Mouse (Mus musculus): Measurements from ENCODE around the gene Trim80. TPM values are rescaled to one million over a fixed set of nuclear protein-coding genes. Genes with fewer than 3 reads are reported as not detected.
A peak's percentile ranks its signal among the peaks of the same experiment; 100 is the strongest.

Gene Trim80
- polyA plus RNA-seq (2014; fragmentation: Nextera tagmentation; extraction: Ambion mirVana) = not detected in 2 replicates

GRCm38 (mm10) chr11:115439906-115440595 lies at the start of gene Trim80:
TSS of gene Trim80 (plus strand) at chr11:115440545.
- no peak for ATAC-seq (ENCODE audit: insufficient number of reproducible peaks, insufficient read depth, low FRiP score, low read depth)
- Histone ChIP-seq H3K27ac (ENCODE audit: low read length) (no peak within 1 kb of the TSS), H3K4me2 (replicated peaks; ENCODE audit: low read depth, low read length) (no peak within 1 kb of the TSS), H3K4me1 (ENCODE audit: control insufficient read depth, insufficient read depth, low read length) (peaks cover 10% of the 10 kb centered on the region), H3K9ac (replicated peaks; ENCODE audit: low read depth, low read length) (no peak within 1 kb of the TSS), H3K27me3 (ENCODE audit: control insufficient read depth, insufficient read depth, low read length) (no peaks in the 10 kb centered on the region), H3K9me3 (ENCODE audit: control insufficient read depth, low read depth, low read length) (no peaks in the 10 kb centered on the region), H3K36me3 (ENCODE audit: control insufficient read depth, insufficient read depth, low read length) (no peaks in the 10 kb centered on the region), H3K4me3 (ENCODE audit: low read depth, low read length) (no peak within 1 kb of the TSS)
- 92% methylated on average over 9 of the region's 9 CpGs for WGBS

- no peaks in the 10 kb centered on the region for H3K27me3 ChIP-seq (ENCODE audit: control insufficient read depth, insufficient read depth, low read length)
- H3K27ac ChIP-seq (ENCODE audit: low read length) = no peak overlapping the region
- H3K36me3 ChIP-seq (ENCODE audit: control insufficient read depth, insufficient read depth, low read length) = peaks cover 19% of the 10 kb centered on the region; the same call in 1 of the 2 replicates
- WGBS = 93% methylated on average over 7 of the region's 7 CpGs
- ATAC-seq (ENCODE audit: insufficient number of reproducible peaks, insufficient read depth, low FRiP score, low read depth) = no peak
- H3K4me3 ChIP-seq (ENCODE audit: low read depth, low read length) = no peak overlapping the region
- no peaks in the 10 kb centered on the region for H3K4me1 ChIP-seq (ENCODE audit: control insufficient read depth, insufficient read depth, low read length)
- no peak overlapping the region for H3K4me2 ChIP-seq (replicated peaks; ENCODE audit: low read depth, low read length)
- H3K9me3 ChIP-seq (ENCODE audit: control insufficient read depth, low read depth, low read length) = no peaks in the 10 kb centered on the region
- no peak overlapping the region for H3K9ac ChIP-seq (replicated peaks; ENCODE audit: low read depth, low read length)
Observed at GRCm38 (mm10) chr11:115391358-115391757, 49.0 kb upstream of the Trim80 start.

- ATAC-seq (ENCODE audit: insufficient number of reproducible peaks, insufficient read depth, low FRiP score, low read depth) = 0 out of 2 replicates have a peak, but pooled peaks have one; percentile 28
- Histone ChIP-seq H3K27ac (ENCODE audit: low read length) (no peak overlapping the region), H3K36me3 (ENCODE audit: control insufficient read depth, insufficient read depth, low read length) (peaks cover 19% of the 10 kb centered on the region; the same call in 1 of the 2 replicates), H3K4me1 (ENCODE audit: control insufficient read depth, insufficient read depth, low read length) (no peaks in the 10 kb centered on the region), H3K9ac (replicated peaks; ENCODE audit: low read depth, low read length) (no peak overlapping the region), H3K9me3 (ENCODE audit: control insufficient read depth, low read depth, low read length) (no peaks in the 10 kb centered on the region), H3K4me2 (replicated peaks; ENCODE audit: low read depth, low read length) (peak overlapping the region; percentile 5; the same call in 1 of the 2 replicates), H3K27me3 (ENCODE audit: control insufficient read depth, insufficient read depth, low read length) (no peaks in the 10 kb centered on the region), H3K4me3 (ENCODE audit: low read depth, low read length) (no peak overlapping the region)
- 63% methylated on average over 34 of the region's 34 CpGs for WGBS
Observed at GRCm38 (mm10) chr11:115393721-115394325, 46.5 kb upstream of the Trim80 start.

- Histone ChIP-seq H3K4me2 (replicated peaks; ENCODE audit: low read depth, low read length) (no peak overlapping the region), H3K9ac (replicated peaks; ENCODE audit: low read depth, low read length) (no peak overlapping the region), H3K36me3 (ENCODE audit: control insufficient read depth, insufficient read depth, low read length) (peaks cover 8% of the 10 kb centered on the region; the same call in 1 of the 2 replicates), H3K27ac (ENCODE audit: low read length) (no peak overlapping the region), H3K4me1 (ENCODE audit: control insufficient read depth, insufficient read depth, low read length) (no peaks in the 10 kb centered on the region), H3K27me3 (ENCODE audit: control insufficient read depth, insufficient read depth, low read length) (no peaks in the 10 kb centered on the region), H3K4me3 (ENCODE audit: low read depth, low read length) (no peak overlapping the region), H3K9me3 (ENCODE audit: control insufficient read depth, low read depth, low read length) (no peaks in the 10 kb centered on the region)
- ATAC-seq (ENCODE audit: insufficient number of reproducible peaks, insufficient read depth, low FRiP score, low read depth) = no peak
- WGBS = 76% methylated on average over 7 of the region's 7 CpGs
Observed at GRCm38 (mm10) chr11:115398085-115398484, 42.3 kb upstream of the Trim80 start.

GRCm38 (mm10) chr11:115400126-115400525 lies 40.2 kb upstream of the Trim80 start:
- H3K36me3 ChIP-seq (ENCODE audit: control insufficient read depth, insufficient read depth, low read length) = peaks cover 2% of the 10 kb centered on the region; the same call in 1 of the 2 replicates
- H3K9me3 ChIP-seq (ENCODE audit: control insufficient read depth, low read depth, low read length) = no peaks in the 10 kb centered on the region
- WGBS = 65% methylated on average over 3 of the region's 3 CpGs
- H3K4me1 ChIP-seq (ENCODE audit: control insufficient read depth, insufficient read depth, low read length) = peaks cover 7% of the 10 kb centered on the region
- H3K27ac ChIP-seq (ENCODE audit: low read length) = no peak overlapping the region
- ATAC-seq (ENCODE audit: insufficient number of reproducible peaks, insufficient read depth, low FRiP score, low read depth) = no peak
- no peaks in the 10 kb centered on the region for H3K27me3 ChIP-seq (ENCODE audit: control insufficient read depth, insufficient read depth, low read length)
- no peak overlapping the region for H3K9ac ChIP-seq (replicated peaks; ENCODE audit: low read depth, low read length)
- no peak overlapping the region for H3K4me2 ChIP-seq (replicated peaks; ENCODE audit: low read depth, low read length)
- H3K4me3 ChIP-seq (ENCODE audit: low read depth, low read length) = no peak overlapping the region

GRCm38 (mm10) chr11:115400630-115401391 lies 39.5 kb upstream of the Trim80 start:
- peaks cover 7% of the 10 kb centered on the region for H3K4me1 ChIP-seq (ENCODE audit: control insufficient read depth, insufficient read depth, low read length)
- no peaks in the 10 kb centered on the region for H3K36me3 ChIP-seq (ENCODE audit: control insufficient read depth, insufficient read depth, low read length)
- ATAC-seq (ENCODE audit: insufficient number of reproducible peaks, insufficient read depth, low FRiP score, low read depth) = no peak
- H3K9me3 ChIP-seq (ENCODE audit: control insufficient read depth, low read depth, low read length) = no peaks in the 10 kb centered on the region
- H3K27me3 ChIP-seq (ENCODE audit: control insufficient read depth, insufficient read depth, low read length) = no peaks in the 10 kb centered on the region
- no peak overlapping the region for H3K4me3 ChIP-seq (ENCODE audit: low read depth, low read length)
- no peak overlapping the region for H3K27ac ChIP-seq (ENCODE audit: low read length)
- H3K9ac ChIP-seq (replicated peaks; ENCODE audit: low read depth, low read length) = no peak overlapping the region
- 43% methylated on average over 11 of the region's 11 CpGs for WGBS
- H3K4me2 ChIP-seq (replicated peaks; ENCODE audit: low read depth, low read length) = no peak overlapping the region

GRCm38 (mm10) chr11:115403338-115404124 lies 36.8 kb upstream of the Trim80 start, which contains the start of gene Mrpl58:
TSS of gene Mrpl58 (plus strand) at chr11:115403752.
- H3K4me2 ChIP-seq (replicated peaks; ENCODE audit: low read depth, low read length) = peak within 1 kb of the TSS; percentile 54
- WGBS = 3% methylated on average over 50 of the region's 50 CpGs
- peak within 1 kb of the TSS; percentile 73 for H3K27ac ChIP-seq (ENCODE audit: low read length)
- H3K9me3 ChIP-seq (ENCODE audit: control insufficient read depth, low read depth, low read length) = no peaks in the 10 kb centered on the region
- no peaks in the 10 kb centered on the region for H3K36me3 ChIP-seq (ENCODE audit: control insufficient read depth, insufficient read depth, low read length)
- peaks cover 7% of the 10 kb centered on the region for H3K4me1 ChIP-seq (ENCODE audit: control insufficient read depth, insufficient read depth, low read length)
- ATAC-seq (ENCODE audit: insufficient number of reproducible peaks, insufficient read depth, low FRiP score, low read depth) = peak; percentile 89
- H3K27me3 ChIP-seq (ENCODE audit: control insufficient read depth, insufficient read depth, low read length) = no peaks in the 10 kb centered on the region
- peak within 1 kb of the TSS; percentile 59 for H3K9ac ChIP-seq (replicated peaks; ENCODE audit: low read depth, low read length)
- peak within 1 kb of the TSS; percentile 90 for H3K4me3 ChIP-seq (ENCODE audit: low read depth, low read length)

GRCm38 (mm10) chr11:115405723-115406122 lies 34.6 kb upstream of the Trim80 start:
- Histone ChIP-seq H3K9me3 (ENCODE audit: control insufficient read depth, low read depth, low read length) (no peaks in the 10 kb centered on the region), H3K36me3 (ENCODE audit: control insufficient read depth, insufficient read depth, low read length) (peaks cover 5% of the 10 kb centered on the region; the same call in 1 of the 2 replicates), H3K27me3 (ENCODE audit: control insufficient read depth, insufficient read depth, low read length) (no peaks in the 10 kb centered on the region), H3K4me1 (ENCODE audit: control insufficient read depth, insufficient read depth, low read length) (peaks cover 7% of the 10 kb centered on the region), H3K4me3 (ENCODE audit: low read depth, low read length) (no peak overlapping the region), H3K4me2 (replicated peaks; ENCODE audit: low read depth, low read length) (no peak overlapping the region), H3K27ac (ENCODE audit: low read length) (no peak overlapping the region), H3K9ac (replicated peaks; ENCODE audit: low read depth, low read length) (no peak overlapping the region)
- no peak for ATAC-seq (ENCODE audit: insufficient number of reproducible peaks, insufficient read depth, low FRiP score, low read depth)
- 93% methylated on average over 6 of the region's 6 CpGs for WGBS

All from stomach, embryonic 14.5 days (tissue).